Mouse (Mus musculus) lung, adult 2 months (tissue): ENCODE measurements around the gene Aim2.

Experiments used
- CTCF ChIP-seq: fragments of 200-500 bp; IDR thresholded peaks from 2 replicates; pipeline ENCODE4 v1.5.1; 2011; ENCODE audit warnings: mild to moderate bottlenecking, low read length, control low read depth; ENCODE audit not compliant: insufficient read depth
- POLR2A ChIP-seq: fragments of 200-500 bp; IDR thresholded peaks from 2 replicates; pipeline ENCODE4 v1.6.1; 2011; ENCODE audit warnings: low read depth, mild to moderate bottlenecking, control low read depth, low read length, borderline replicate concordance; ENCODE audit errors: extremely low read depth

DNA sequence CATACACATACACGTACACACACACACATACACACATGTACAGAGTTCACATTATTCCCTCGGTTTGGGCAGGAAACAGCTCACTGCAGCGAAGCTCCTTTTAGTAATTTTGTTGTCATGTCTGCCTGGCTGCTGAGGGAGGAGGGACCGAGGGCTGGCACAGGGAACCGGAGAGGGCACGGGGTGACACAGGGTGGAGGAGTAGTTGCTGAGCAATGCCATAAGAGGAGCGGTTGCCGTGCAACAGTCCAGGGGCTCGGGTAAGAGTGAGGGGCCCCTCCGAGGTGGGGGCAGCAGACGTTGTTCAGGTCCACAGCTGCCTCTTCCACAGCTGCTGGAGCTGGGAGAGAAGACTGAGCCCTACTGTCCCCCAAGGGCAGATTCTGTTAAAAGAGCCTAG, 14.8 kb upstream of the Aim2 start:
- TF ChIP-seq CTCF (no peak), POLR2A (no peak)
